Mouse (Mus musculus): ENCODE results near the gene Bcl2l10. TPM values are rescaled to one million over a fixed set of nuclear protein-coding genes. Genes with fewer than 3 reads are reported as not detected.

Bcl2l10 gene
- polyA plus RNA-seq, 1 experiment from 2014 or later: not detected

DNA sequence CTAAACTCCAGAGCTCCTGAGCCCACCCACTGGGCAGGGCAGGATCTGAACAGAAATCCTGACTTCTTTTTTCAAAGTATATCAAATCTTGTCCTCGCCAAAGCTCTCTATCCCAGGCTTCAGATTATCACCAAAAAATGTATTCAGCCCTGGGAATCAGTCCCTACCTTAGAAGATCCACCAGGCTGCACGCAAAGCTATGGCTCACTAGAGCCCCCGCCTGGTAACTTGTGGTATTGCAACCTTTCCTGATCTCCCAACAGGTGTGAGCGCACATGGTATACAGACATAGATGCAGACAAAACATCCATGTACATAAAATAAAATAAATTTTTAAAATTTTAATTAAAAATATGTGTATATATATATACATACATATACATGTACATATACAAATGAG is 35.5 kb upstream of the Bcl2l10 start:
- DNase-seq (ENCODE audit: low spot score) (peak; percentile 62), ATAC-seq (replicated peaks; ENCODE audit: low FRiP score) (no peak)
- Histone ChIP-seq H3K27ac (ENCODE audit: low read depth, low read length) (no peak overlapping the region), H3K9me3 (ENCODE audit: control insufficient read depth, low read length) (no peaks in the 10 kb centered on the region), H3K4me2 (no peak overlapping the region), H3K9ac (ENCODE audit: low read depth, low read length) (no peak overlapping the region), H3K27me3 (replicated peaks; ENCODE audit: control insufficient read depth, insufficient read depth, low read length) (no peaks in the 10 kb centered on the region), H3K36me3 (ENCODE audit: control insufficient read depth, insufficient read depth, low read length) (no peaks in the 10 kb centered on the region), H3K4me1 (replicated peaks; ENCODE audit: control insufficient read depth, insufficient read depth, low read length) (no peaks in the 10 kb centered on the region; the same call in 1 of the 2 replicates), H3K4me3 (ENCODE audit: low read depth, low read length) (no peak overlapping the region)
- 16% methylated on average over 4 of the region's 4 CpGs for WGBS

DNA sequence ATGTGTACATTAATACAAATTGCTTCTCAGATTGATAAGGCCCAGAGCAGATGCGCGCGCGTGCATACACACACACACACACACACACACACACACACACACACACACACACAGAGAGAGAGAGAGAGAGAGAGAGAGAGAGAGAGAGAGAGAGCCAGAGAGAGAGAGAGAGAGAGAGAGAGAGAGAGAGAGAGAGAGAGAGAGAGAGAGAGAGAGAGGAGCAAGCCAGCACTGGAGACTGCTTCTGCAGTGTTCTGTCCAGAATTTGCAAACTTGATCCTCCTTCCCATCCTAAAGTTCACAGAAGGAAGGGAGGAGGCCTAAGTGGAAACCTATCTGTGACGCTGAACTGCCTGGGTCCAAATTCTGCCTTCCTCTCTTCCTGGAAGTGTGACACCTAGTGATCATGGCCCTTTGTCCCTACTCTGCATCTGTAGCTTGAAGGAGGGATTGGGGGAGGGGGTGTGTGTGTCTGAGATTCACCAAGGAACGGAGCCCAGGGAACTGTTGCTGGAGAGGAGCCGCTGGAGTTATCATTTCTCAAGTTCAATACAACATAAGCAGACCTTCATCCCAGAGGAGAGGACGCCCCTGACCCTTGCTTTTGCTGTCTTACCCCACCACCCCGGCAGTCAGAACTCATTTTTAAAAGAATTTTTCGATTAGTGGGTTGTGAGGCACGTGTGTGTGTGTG is 34.3 kb upstream of the Bcl2l10 start:
- Histone ChIP-seq H3K9ac (ENCODE audit: low read depth, low read length) (peak overlapping the region; percentile 59; the same call in 1 of the 2 replicates), H3K4me2 (peak overlapping the region; percentile 97), H3K27ac (ENCODE audit: low read depth, low read length) (peak overlapping the region; percentile 19; the same call in 1 of the 2 replicates), H3K27me3 (replicated peaks; ENCODE audit: control insufficient read depth, insufficient read depth, low read length) (no peaks in the 10 kb centered on the region), H3K4me1 (replicated peaks; ENCODE audit: control insufficient read depth, insufficient read depth, low read length) (no peaks in the 10 kb centered on the region; the same call in 1 of the 2 replicates), H3K9me3 (ENCODE audit: control insufficient read depth, low read length) (no peaks in the 10 kb centered on the region), H3K36me3 (ENCODE audit: control insufficient read depth, insufficient read depth, low read length) (no peaks in the 10 kb centered on the region), H3K4me3 (ENCODE audit: low read depth, low read length) (peak overlapping the region; percentile 59)
- ATAC-seq (replicated peaks; ENCODE audit: low FRiP score) (0 out of 2 replicates have a peak, but pooled peaks have one; percentile 2), DNase-seq (ENCODE audit: low spot score) (peak; percentile 37)
- WGBS: 29% methylated on average over 11 of the region's 11 CpGs

DNA sequence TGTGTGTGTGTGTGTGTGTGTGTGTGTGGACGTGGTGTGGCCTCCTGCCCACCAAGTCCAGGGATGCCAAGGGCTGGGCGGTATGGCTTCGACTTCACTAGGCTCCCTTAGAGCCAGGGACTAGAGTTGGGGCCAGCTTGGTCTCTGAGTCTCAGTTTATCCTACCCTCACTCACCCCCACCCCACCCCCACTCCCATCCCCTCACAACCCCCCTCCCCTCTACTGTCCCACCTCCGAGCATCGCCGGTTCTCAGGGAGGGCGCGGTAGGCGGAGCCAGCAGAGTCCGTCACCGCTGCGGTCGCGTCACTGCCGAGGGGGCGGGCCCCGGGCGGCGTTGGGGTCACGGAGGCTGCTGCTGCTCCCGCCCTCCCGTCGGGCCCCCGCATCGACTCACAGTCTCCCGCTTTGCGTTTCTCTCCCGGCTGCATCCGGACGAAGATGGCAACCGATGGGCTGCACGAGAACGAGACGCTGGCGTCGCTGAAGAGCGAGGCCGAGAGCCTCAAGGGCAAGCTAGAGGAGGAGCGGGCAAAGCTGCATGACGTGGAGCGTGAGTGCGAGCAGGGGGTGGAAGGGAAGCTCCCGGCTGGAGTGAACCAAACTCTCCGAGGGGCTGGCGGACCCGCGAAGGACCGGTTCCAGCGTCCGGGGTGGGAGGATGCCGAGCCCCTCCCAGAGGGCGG is 33.6 kb upstream of the Bcl2l10 start:
- peak; percentile 77 for ATAC-seq (replicated peaks; ENCODE audit: low FRiP score)
- under 1% methylated on average over 52 of the region's 52 CpGs for WGBS
- peak; percentile 82 for DNase-seq (ENCODE audit: low spot score)
- H3K36me3 ChIP-seq (ENCODE audit: control insufficient read depth, insufficient read depth, low read length): no peaks in the 10 kb centered on the region
- H3K4me3 ChIP-seq (ENCODE audit: low read depth, low read length): peak overlapping the region; percentile 59
- H3K9ac ChIP-seq (ENCODE audit: low read depth, low read length): peak overlapping the region; percentile 59
- H3K9me3 ChIP-seq (ENCODE audit: control insufficient read depth, low read length): no peaks in the 10 kb centered on the region
- no peaks in the 10 kb centered on the region; the same call in 1 of the 2 replicates for H3K4me1 ChIP-seq (replicated peaks; ENCODE audit: control insufficient read depth, insufficient read depth, low read length)
- peak overlapping the region; percentile 97 for H3K4me2 ChIP-seq
- peak overlapping the region; percentile 19; the same call in 1 of the 2 replicates for H3K27ac ChIP-seq (ENCODE audit: low read depth, low read length)
- H3K27me3 ChIP-seq (replicated peaks; ENCODE audit: control insufficient read depth, insufficient read depth, low read length): no peaks in the 10 kb centered on the region

DNA sequence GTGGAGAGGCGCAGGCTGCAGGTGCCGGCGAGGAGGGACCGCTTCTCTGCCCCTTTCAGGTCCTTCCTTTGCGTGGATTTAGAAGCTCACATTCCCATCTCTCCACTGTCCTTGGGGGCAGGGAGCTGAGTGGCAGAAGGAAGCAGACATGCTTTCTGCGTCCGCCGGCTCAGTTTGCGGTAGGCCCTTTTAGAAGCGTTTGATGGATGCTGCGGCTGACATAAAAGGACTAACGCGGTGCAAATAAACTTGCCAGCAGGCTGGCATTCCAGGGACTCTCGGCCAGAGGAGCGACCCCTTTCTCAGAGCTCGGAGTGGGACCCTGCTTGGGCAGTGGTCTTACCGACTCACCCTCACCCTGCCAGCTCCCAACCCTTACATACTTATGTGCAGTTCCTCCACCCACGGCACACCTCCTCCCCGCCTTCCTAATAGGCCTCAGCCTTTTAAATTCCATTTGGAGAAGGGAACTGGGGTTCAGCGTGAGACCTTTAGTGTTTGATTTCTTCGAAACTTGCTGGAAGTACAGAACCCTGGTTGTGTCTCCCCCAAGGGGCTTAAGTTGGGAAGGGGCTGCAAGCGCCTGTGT is 32.9 kb upstream of the Bcl2l10 start:
- Histone ChIP-seq H3K4me3 (ENCODE audit: low read depth, low read length) (peak overlapping the region; percentile 59), H3K27ac (ENCODE audit: low read depth, low read length) (no peak overlapping the region), H3K4me1 (replicated peaks; ENCODE audit: control insufficient read depth, insufficient read depth, low read length) (no peaks in the 10 kb centered on the region; the same call in 1 of the 2 replicates), H3K9me3 (ENCODE audit: control insufficient read depth, low read length) (no peaks in the 10 kb centered on the region), H3K4me2 (peak overlapping the region; percentile 97), H3K36me3 (ENCODE audit: control insufficient read depth, insufficient read depth, low read length) (no peaks in the 10 kb centered on the region), H3K27me3 (replicated peaks; ENCODE audit: control insufficient read depth, insufficient read depth, low read length) (no peaks in the 10 kb centered on the region), H3K9ac (ENCODE audit: low read depth, low read length) (peak overlapping the region; percentile 59)
- ATAC-seq (replicated peaks; ENCODE audit: low FRiP score) (no peak), DNase-seq (ENCODE audit: low spot score) (no peak)
- 7% methylated on average over 22 of the region's 22 CpGs for WGBS

DNA sequence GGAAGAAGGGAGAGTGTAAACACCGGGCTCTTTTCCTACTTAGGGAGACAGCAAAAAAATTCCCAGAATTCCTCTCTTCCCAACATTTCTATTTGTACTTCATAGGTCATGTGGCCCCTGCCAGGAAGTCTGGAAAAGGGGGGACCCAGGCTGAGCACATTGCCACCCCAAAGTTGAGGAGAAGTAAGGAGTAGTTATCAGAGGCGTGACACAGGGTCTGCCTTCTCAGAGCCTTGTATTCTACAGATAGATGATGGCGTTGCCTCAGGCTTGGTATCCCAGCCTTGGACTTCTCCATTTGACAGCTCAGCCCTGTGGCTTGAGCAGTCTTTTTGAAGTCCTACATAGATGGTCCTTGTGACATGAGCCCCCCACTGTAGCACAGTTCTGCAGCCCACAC is 32.3 kb upstream of the Bcl2l10 start:
- Histone ChIP-seq H3K9ac (ENCODE audit: low read depth, low read length) (no peak overlapping the region), H3K4me1 (replicated peaks; ENCODE audit: control insufficient read depth, insufficient read depth, low read length) (no peaks in the 10 kb centered on the region; the same call in 1 of the 2 replicates), H3K36me3 (ENCODE audit: control insufficient read depth, insufficient read depth, low read length) (no peaks in the 10 kb centered on the region), H3K9me3 (ENCODE audit: control insufficient read depth, low read length) (no peaks in the 10 kb centered on the region), H3K27ac (ENCODE audit: low read depth, low read length) (no peak overlapping the region), H3K4me2 (peak overlapping the region; percentile 97; the same call in 1 of the 2 replicates), H3K27me3 (replicated peaks; ENCODE audit: control insufficient read depth, insufficient read depth, low read length) (no peaks in the 10 kb centered on the region), H3K4me3 (ENCODE audit: low read depth, low read length) (no peak overlapping the region)
- ATAC-seq (replicated peaks; ENCODE audit: low FRiP score): no peak
- DNase-seq (ENCODE audit: low spot score): no peak
- WGBS: 67% methylated on average over 3 of the region's 3 CpGs

DNA sequence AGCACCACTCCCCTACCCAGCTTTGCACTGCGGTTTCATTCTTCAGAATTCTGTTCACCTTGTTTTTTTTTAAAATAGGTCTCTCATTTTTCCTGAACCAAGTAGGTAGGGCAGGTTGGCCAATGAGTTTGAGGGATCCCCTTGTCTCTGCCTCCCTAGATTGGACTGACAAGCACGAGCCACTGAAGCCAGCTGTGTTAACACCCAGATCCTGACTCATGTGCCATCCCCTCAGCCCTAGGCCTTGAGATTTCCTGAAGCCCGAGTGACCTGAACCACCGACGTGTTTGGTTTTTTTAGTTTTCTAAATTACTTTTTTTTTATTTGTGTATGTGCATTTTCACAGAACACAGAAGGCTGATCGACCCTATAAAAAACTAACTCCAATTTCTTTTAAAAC is 30.8 kb upstream of the Bcl2l10 start:
- Histone ChIP-seq H3K36me3 (ENCODE audit: control insufficient read depth, insufficient read depth, low read length) (no peaks in the 10 kb centered on the region), H3K4me2 (no peak overlapping the region), H3K9me3 (ENCODE audit: control insufficient read depth, low read length) (no peaks in the 10 kb centered on the region), H3K4me1 (replicated peaks; ENCODE audit: control insufficient read depth, insufficient read depth, low read length) (no peaks in the 10 kb centered on the region; the same call in 1 of the 2 replicates), H3K9ac (ENCODE audit: low read depth, low read length) (no peak overlapping the region), H3K4me3 (ENCODE audit: low read depth, low read length) (no peak overlapping the region), H3K27ac (ENCODE audit: low read depth, low read length) (no peak overlapping the region), H3K27me3 (replicated peaks; ENCODE audit: control insufficient read depth, insufficient read depth, low read length) (no peaks in the 10 kb centered on the region)
- ATAC-seq (replicated peaks; ENCODE audit: low FRiP score): no peak
- no peak for DNase-seq (ENCODE audit: low spot score)
- WGBS: 80% methylated on average over 6 of the region's 6 CpGs

DNA sequence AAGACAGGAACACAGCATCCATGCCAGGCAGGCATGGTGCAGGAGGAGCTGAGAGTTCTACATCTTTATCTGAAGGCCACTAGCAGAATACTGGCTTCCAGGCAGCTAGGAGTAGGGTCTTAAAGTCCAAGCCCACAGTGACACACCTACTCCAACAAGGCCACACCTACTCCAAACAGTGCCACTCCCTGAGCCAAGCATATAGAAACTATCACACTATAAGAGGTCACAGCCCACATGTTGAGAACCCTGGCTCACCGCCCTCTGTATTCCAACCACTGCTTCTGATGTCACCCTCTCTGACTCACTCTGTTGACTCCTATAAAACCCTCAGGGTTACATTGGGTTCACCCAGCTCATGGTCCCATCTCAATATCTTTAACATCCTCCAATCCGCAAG is 29.4 kb upstream of the Bcl2l10 start:
- DNase-seq (ENCODE audit: low spot score) (no peak), ATAC-seq (replicated peaks; ENCODE audit: low FRiP score) (no peak)
- Histone ChIP-seq H3K4me3 (ENCODE audit: low read depth, low read length) (no peak overlapping the region), H3K27ac (ENCODE audit: low read depth, low read length) (no peak overlapping the region), H3K4me1 (replicated peaks; ENCODE audit: control insufficient read depth, insufficient read depth, low read length) (no peaks in the 10 kb centered on the region; the same call in 1 of the 2 replicates), H3K4me2 (no peak overlapping the region), H3K9me3 (ENCODE audit: control insufficient read depth, low read length) (no peaks in the 10 kb centered on the region), H3K36me3 (ENCODE audit: control insufficient read depth, insufficient read depth, low read length) (no peaks in the 10 kb centered on the region), H3K9ac (ENCODE audit: low read depth, low read length) (no peak overlapping the region), H3K27me3 (replicated peaks; ENCODE audit: control insufficient read depth, insufficient read depth, low read length) (no peaks in the 10 kb centered on the region)
- WGBS: 91% methylated on average over 2 of the region's 2 CpGs

DNA sequence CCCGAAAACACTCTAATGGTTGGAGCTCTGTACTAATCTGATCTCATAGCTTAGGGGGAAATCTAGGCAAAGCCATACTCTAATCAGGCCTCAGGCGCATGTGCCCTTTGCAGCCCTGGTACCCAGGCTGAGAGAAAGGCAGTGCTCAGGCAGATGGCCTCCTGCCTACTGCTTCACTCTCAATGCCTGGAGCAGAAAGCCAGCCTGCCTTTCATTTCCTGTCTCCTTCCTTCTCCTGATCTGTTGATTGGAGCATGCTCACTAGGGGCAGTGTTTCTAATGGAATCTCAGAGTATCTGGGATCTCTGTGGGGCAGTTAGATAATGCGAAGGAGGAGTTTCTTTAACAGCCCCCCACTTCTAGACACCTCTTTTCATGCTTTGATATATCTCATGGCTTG is 28.2 kb upstream of the Bcl2l10 start:
- Histone ChIP-seq H3K36me3 (ENCODE audit: control insufficient read depth, insufficient read depth, low read length) (no peaks in the 10 kb centered on the region), H3K9ac (ENCODE audit: low read depth, low read length) (no peak overlapping the region), H3K27ac (ENCODE audit: low read depth, low read length) (no peak overlapping the region), H3K4me3 (ENCODE audit: low read depth, low read length) (no peak overlapping the region), H3K4me2 (no peak overlapping the region), H3K4me1 (replicated peaks; ENCODE audit: control insufficient read depth, insufficient read depth, low read length) (no peaks in the 10 kb centered on the region; the same call in 1 of the 2 replicates), H3K27me3 (replicated peaks; ENCODE audit: control insufficient read depth, insufficient read depth, low read length) (no peaks in the 10 kb centered on the region), H3K9me3 (ENCODE audit: control insufficient read depth, low read length) (no peaks in the 10 kb centered on the region)
- no peak for DNase-seq (ENCODE audit: low spot score)
- WGBS: 79% methylated on average over 3 of the region's 3 CpGs
- no peak for ATAC-seq (replicated peaks; ENCODE audit: low FRiP score)
